Mouse (Mus musculus): Measurements from ENCODE around the gene Pfdn4.

Gene Pfdn4

DNA sequence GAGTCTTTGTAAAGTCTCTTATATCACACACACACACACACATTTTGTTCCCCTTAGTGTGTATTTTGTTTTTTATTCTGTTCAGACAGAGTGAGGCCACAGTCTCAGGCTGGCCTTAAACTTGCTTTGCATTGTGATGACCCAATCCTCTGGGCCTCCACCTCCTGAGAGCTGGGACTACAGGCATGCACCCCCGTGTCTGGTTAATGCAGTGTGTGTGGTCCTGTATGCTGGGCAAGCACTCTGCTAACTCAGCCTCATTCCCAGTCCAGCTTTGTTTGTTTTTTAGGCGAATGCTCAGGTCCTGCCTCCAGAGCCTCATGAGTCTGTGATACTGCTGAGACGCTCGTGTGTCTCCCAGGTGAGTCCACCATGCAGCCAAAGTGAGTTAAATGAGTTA is 51.8 kb downstream of the Pfdn4 start:
- no peak for DNase-seq (ENCODE audit: low read depth in 1 of 2, low spot score in 2 of 2)

- DNase-seq (ENCODE audit: low read depth in 1 of 2, low spot score in 2 of 2) = no peak
Measured at GRCm38 (mm10) chr2:170549146-170549545, 52.9 kb downstream of the Pfdn4 start.

DNA sequence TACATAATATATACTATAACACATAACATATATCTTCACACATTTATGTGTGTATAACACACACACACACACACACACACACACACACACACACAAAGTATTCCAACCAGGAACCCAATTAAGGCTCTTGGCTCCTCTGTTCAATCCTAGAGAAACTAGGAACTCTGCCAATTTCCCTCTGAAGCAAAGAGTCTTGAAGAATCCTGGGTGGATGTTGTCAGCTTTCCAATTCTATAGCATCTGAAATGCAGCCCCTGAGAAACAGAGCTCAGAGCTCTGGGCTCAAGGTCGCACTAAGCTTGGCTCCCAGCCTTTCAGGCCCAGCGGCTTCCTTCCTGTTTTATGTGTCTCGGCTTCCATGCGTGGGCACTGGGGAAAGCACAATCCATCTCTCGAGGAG is 54.0 kb downstream of the Pfdn4 start:
- no peak for DNase-seq (ENCODE audit: low read depth in 1 of 2, low spot score in 2 of 2)

GRCm38 (mm10) chr2:170552088-170552487 is 55.9 kb downstream of the Pfdn4 start:
- no peak for DNase-seq (ENCODE audit: low read depth in 1 of 2, low spot score in 2 of 2)

- no peak for DNase-seq (ENCODE audit: low read depth in 1 of 2, low spot score in 2 of 2)
Measured at GRCm38 (mm10) chr2:170563956-170564855, 68.0 kb downstream of the Pfdn4 start.

DNA sequence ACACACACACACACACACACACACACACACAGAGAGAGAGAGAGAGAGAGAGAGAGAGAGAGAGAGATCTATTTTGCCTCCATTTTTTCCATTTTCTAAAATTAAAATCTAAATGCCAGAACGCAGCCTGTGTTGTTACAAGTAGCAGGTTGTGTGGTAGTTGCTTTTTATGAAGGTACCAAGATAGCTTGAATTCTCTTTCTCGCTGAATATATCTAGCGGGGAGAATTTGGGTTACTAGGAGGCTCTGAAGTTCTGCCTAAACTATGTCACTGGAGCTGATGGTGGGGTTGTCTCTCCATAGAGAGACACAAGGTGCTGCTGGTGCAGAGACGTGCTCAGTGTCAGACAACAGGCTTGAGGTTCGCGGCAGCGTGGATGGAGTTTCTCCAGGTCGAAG is 68.8 kb downstream of the Pfdn4 start:
- DNase-seq (ENCODE audit: low read depth in 1 of 2, low spot score in 2 of 2) = no peak

All from monocyte, adult 2 months (primary cell).